8 mouse cellular contexts compared by ENCODE assay signal in the genomic region with DNA sequence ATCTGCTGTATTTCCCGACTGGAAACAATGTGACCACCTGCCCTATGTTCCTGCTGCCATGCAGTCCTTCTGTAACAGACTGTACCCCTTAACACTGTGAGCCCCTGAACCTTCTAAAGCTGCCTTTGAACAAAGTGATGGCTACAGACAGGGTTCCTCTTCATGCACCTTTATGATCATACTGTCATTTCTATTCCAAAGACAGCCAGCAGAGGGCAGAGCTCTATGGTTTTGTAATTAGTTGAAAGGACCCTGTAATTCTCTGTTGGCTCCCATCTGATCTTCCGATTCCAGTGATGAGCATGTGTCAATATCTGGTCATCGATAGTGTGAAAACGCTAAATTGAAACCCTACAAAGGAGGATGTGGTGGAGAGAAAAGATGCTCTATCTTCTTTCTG.
DNase-seq lines count a peak whose midpoint lies in the region; ATAC-seq and TF ChIP-seq lines count a peak whose summit lies in the region.
"Had no signal": no experiment of that assay in that cellular context is flagged by ENCODE, and none has a peak within 500 bp of the region (broad histone marks: within the 10 kb centered on the region; RNA-seq: fewer than 3 reads in every experiment).

No protein-coding gene starts in this region.

- no peaks in the 10 kb centered on the region for H3K9me3 ChIP-seq in hindbrain, postnatal 0 days (ENCODE audit: low read length)
- H3K9me3 ChIP-seq in hindbrain, embryonic 16.5 days (ENCODE audit: control insufficient read depth, low read length) = no peaks in the 10 kb centered on the region
- H3K9me3 ChIP-seq: lung, embryonic 15.5 days had no signal

- DNase-seq in hindbrain, postnatal 0 days (ENCODE audit: low spot score) = peak; percentile 75
- peak; percentile 21 for DNase-seq in thymus, postnatal 0 days (ENCODE audit: low spot score)
- DNase-seq in thymus, postnatal 36 days = no peak
- peak; percentile 76 for DNase-seq in embryo, embryonic 10.5 days (ENCODE audit: low spot score)
- peak; percentile 77 for DNase-seq in retina, embryonic 14.5 days (ENCODE audit: low spot score)
- DNase-seq in ovary, postnatal 36 days (ENCODE audit: low spot score) = no peak

- no peak overlapping the region for H3K27ac ChIP-seq in hindbrain, postnatal 0 days
- H3K27ac ChIP-seq in hindbrain, embryonic 16.5 days (ENCODE audit: low read depth, low read length) = no peak overlapping the region
- H3K27ac ChIP-seq: lung, embryonic 15.5 days had no signal

- no peak overlapping the region for H3K4me2 ChIP-seq in hindbrain, postnatal 0 days (ENCODE audit: low read depth, low read length)
- no peak overlapping the region for H3K4me2 ChIP-seq in hindbrain, embryonic 16.5 days (ENCODE audit: low read length)
- H3K4me2 ChIP-seq: lung, embryonic 15.5 days had no signal

- no peak for ATAC-seq in hindbrain, postnatal 0 days
- no peak for ATAC-seq in hindbrain, embryonic 16.5 days

- H3K27me3 ChIP-seq in hindbrain, postnatal 0 days (ENCODE audit: insufficient read depth, low read length) = 0 out of 2 replicates have a peak, but pooled peaks cover 4% of the 10 kb centered on the region
- H3K27me3 ChIP-seq in hindbrain, embryonic 16.5 days (replicated peaks; ENCODE audit: control insufficient read depth, insufficient read depth, low read length) = no peaks in the 10 kb centered on the region
- H3K27me3 ChIP-seq: lung, embryonic 15.5 days had no signal

- 58% methylated on average over 4 of the region's 4 CpGs for WGBS in hindbrain, postnatal 0 days
- WGBS in hindbrain, embryonic 16.5 days = 60% methylated on average over 4 of the region's 4 CpGs

- TF ChIP-seq CTCF in hindbrain, postnatal 0 days (IDR thresholded peaks at IDR 0.05; ENCODE audit: low read depth) = peak; percentile 73

- H3K4me3 ChIP-seq in hindbrain, postnatal 0 days (ENCODE audit: low read length) = no peak overlapping the region
- no peak overlapping the region for H3K4me3 ChIP-seq in hindbrain, embryonic 16.5 days (ENCODE audit: low read length)
- H3K4me3 ChIP-seq: lung, embryonic 15.5 days had no signal

- H3K9ac ChIP-seq in hindbrain, postnatal 0 days (replicated peaks; ENCODE audit: low read length) = no peak overlapping the region
- no peak overlapping the region for H3K9ac ChIP-seq in hindbrain, embryonic 16.5 days (ENCODE audit: low read depth, low read length)
- H3K9ac ChIP-seq: lung, embryonic 15.5 days had no signal

- H3K4me1 ChIP-seq in hindbrain, postnatal 0 days (ENCODE audit: insufficient read depth, low read length) = peaks cover 13% of the 10 kb centered on the region; the same call in 1 of the 2 replicates
- peaks cover 13% of the 10 kb centered on the region for H3K4me1 ChIP-seq in hindbrain, embryonic 16.5 days (ENCODE audit: control insufficient read depth, insufficient read depth, low read depth, low read length)

- no peaks in the 10 kb centered on the region for H3K36me3 ChIP-seq in hindbrain, postnatal 0 days (ENCODE audit: insufficient read depth, low read length)
- no peaks in the 10 kb centered on the region for H3K36me3 ChIP-seq in hindbrain, embryonic 16.5 days (ENCODE audit: control insufficient read depth, insufficient read depth, low read length)
- H3K36me3 ChIP-seq: lung, embryonic 15.5 days had no signal

Comparison
In these comparisons a context has a peak if more than half of its experiments do, and no peak if none do; other contexts are left out.
1. DNase-seq: peak in hindbrain, postnatal 0 days (single experiment), thymus, postnatal 0 days (single experiment), embryo, embryonic 10.5 days (single experiment) and retina, embryonic 14.5 days (single experiment); none in thymus, postnatal 36 days (0 of 2) and ovary, postnatal 36 days (single experiment).